Mouse (Mus musculus): ENCODE data around the gene Zbtb8a.

GRCm38 (mm10) chr4:129357613-129358163 lies 20.2 kb downstream of the Zbtb8a start:
- TF ChIP-seq CTCF (IDR thresholded peaks at IDR 0.05; ENCODE audit: insufficient read depth, low read depth, low read length) (no peak), POLR2A (IDR thresholded peaks at IDR 0.05; ENCODE audit: insufficient read depth, low read depth, low read length) (no peak)
